Mouse (Mus musculus): ENCODE measurements around the gene Gm49318.
A peak's percentile ranks its signal among the peaks of the same experiment; 100 is the strongest.

Gm49318 gene

GRCm38 (mm10) chr9:22069881-22070553 lies 1.0 kb downstream of the Gm49318 start:
- peak; percentile 11 for DNase-seq (ENCODE audit: low read depth, low spot score)

GRCm38 (mm10) chr9:22067195-22067594 lies 3.9 kb downstream of the Gm49318 start:
- no peak for DNase-seq (ENCODE audit: low read depth, low spot score)

GRCm38 (mm10) chr9:22066433-22066832 lies 4.6 kb downstream of the Gm49318 start:
- peak; percentile 69 for DNase-seq (ENCODE audit: low read depth, low spot score)

- no peak for DNase-seq (ENCODE audit: low read depth, low spot score)
Observed at GRCm38 (mm10) chr9:22065642-22066041, 5.4 kb downstream of the Gm49318 start.

- no peak for DNase-seq (ENCODE audit: low read depth, low spot score)
Observed at GRCm38 (mm10) chr9:22064341-22064740, 6.7 kb downstream of the Gm49318 start.

GRCm38 (mm10) chr9:22061339-22061738 lies 9.7 kb downstream of the Gm49318 start:
- DNase-seq (ENCODE audit: low read depth, low spot score): no peak

- peak; percentile 75 for DNase-seq (ENCODE audit: low read depth, low spot score)
Observed at GRCm38 (mm10) chr9:22058011-22058424, 13.0 kb downstream of the Gm49318 start.

GRCm38 (mm10) chr9:22057031-22057517 lies 14.0 kb downstream of the Gm49318 start:
- no peak for DNase-seq (ENCODE audit: low read depth, low spot score)

- DNase-seq (ENCODE audit: low read depth, low spot score): no peak
Observed at GRCm38 (mm10) chr9:22056303-22056910, 14.7 kb downstream of the Gm49318 start.

GRCm38 (mm10) chr9:22055713-22056112 lies 15.3 kb downstream of the Gm49318 start:
- DNase-seq (ENCODE audit: low read depth, low spot score): no peak

GRCm38 (mm10) chr9:22054411-22055076 lies 16.5 kb downstream of the Gm49318 start:
- no peak for DNase-seq (ENCODE audit: low read depth, low spot score)

GRCm38 (mm10) chr9:22053657-22054056 lies 17.4 kb downstream of the Gm49318 start:
- DNase-seq (ENCODE audit: low read depth, low spot score): no peak

- no peak for DNase-seq (ENCODE audit: low read depth, low spot score)
Observed at GRCm38 (mm10) chr9:22051958-22052254, 19.2 kb downstream of the Gm49318 start, which contains the start of gene Elavl3. Elavl3 (minus strand) TSS chr9:22052023.

- DNase-seq (ENCODE audit: low read depth, low spot score): no peak
Observed at GRCm38 (mm10) chr9:22051161-22051957, 19.7 kb downstream of the Gm49318 start.

GRCm38 (mm10) chr9:22050351-22050889 lies 20.6 kb downstream of the Gm49318 start:
- DNase-seq (ENCODE audit: low read depth, low spot score): no peak

GRCm38 (mm10) chr9:22049721-22050270 lies 21.3 kb downstream of the Gm49318 start:
- no peak for DNase-seq (ENCODE audit: low read depth, low spot score)

GRCm38 (mm10) chr9:22049315-22049714 lies 21.7 kb downstream of the Gm49318 start:
- DNase-seq (ENCODE audit: low read depth, low spot score): no peak

- peak; percentile 20 for DNase-seq (ENCODE audit: low read depth, low spot score)
Observed at GRCm38 (mm10) chr9:22047329-22047728, 23.7 kb downstream of the Gm49318 start.

- no peak for DNase-seq (ENCODE audit: low read depth, low spot score)
Observed at GRCm38 (mm10) chr9:22041832-22042231, 29.2 kb downstream of the Gm49318 start.

- DNase-seq (ENCODE audit: low read depth, low spot score): no peak
Observed at GRCm38 (mm10) chr9:22037826-22038225, 33.2 kb downstream of the Gm49318 start.

- DNase-seq (ENCODE audit: low read depth, low spot score): no peak
Observed at GRCm38 (mm10) chr9:22035300-22036044, 35.6 kb downstream of the Gm49318 start.
